Mouse (Mus musculus): ENCODE measurements at regions not wholly inside any gene's neighbourhood (a gene's known extent, or its start where the extent isn't known, plus 50 kb on each side); places are given as distances from the start of the nearest gene placed in this dataset.
A peak's percentile ranks its signal among the peaks of the same experiment; 100 is the strongest.

DNA sequence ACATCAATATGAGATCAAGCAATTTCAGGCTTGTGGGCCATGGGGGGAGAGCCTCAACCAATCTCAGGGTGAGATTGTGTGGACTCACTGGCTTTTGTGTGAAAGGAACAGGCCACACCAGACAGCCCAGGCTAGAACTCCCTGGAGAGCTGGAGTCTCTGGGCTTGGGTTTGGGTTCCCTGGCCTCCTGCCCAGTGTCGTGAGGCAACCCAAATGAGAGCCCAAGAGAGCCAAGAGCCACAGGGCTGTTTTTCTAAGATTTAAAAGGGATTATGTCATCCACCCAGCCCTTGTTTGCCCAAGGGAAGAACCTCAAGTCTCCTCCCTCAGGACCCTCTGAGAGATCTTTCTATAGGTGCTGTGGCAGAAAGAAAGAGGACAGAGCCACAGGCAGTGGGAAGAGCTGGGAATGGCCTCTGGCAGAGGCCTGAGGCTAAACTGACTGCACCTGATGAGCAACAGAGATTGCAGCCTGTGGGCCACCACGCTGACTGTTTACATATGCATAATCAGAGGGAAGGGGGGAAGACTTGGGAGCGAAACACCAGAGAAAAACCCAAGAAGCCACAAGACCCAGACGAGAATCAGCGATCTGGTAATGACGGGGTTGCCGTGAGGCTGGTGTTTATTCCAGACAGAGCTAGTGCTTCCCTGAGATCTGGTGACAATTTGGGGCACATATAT lies 92.1 kb downstream of the Bcl2l11 start:
- peak; percentile 38 for DNase-seq (ENCODE audit: low read depth, low spot score)

DNA sequence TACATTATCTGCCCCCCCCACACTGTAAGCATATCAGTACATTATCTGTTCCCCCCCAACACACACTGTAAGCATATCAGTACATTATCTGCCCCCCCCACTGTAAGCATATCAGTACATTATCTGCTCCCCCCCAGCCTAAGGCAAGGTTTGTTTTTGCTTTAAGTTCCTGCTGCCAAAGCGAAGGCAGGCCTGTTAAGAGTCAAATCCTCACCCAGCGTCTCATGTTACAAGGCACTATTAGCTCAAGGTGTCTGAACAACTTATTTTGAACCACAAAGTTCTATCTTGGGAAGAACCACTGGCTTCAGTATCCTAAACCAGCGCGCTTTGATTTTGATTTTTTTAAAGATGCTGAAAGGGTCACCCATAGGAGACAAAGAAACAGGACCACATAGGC lies 93.1 kb downstream of the Bcl2l11 start:
- no peak for DNase-seq (ENCODE audit: low read depth, low spot score)

DNA sequence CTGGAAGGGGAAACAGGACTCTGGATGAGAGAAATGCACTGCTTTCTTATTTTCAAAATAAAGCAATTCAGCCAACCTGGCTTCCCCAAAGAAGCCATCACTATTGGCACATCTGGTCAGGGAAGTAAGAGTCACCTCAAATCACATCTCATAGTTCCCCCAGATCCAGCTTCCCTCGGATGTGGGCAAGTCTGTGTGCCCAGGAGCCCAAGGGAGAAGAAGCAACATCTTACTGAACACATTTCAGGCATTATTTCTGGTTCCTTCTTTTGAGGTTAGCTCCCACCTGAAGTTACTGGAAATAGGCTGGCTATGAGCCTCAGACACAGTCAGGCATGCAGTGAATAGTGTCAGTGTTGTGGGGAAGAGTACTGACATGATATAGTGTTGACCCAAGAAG lies 95.2 kb downstream of the Bcl2l11 start:
- DNase-seq (ENCODE audit: low read depth, low spot score) = no peak

DNA sequence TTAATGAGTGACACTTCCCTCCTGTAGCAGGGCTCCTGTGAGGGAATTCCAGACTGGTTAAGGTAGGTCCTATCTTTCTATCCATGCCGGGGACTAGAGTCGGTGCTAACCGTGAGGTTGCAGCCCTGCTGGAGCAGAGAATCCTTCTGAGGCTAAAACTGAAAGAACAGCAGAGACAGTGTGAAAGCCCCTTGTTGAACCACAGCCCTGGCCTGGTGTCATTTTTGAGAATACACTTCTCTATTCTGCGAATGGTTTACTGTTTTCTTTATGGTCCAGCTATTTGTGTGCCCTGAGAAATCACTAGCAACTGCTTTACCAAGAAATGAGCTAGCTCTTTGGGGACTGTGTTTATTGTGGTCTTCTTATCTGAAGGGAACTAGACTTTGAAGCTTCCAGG lies 95.8 kb downstream of the Bcl2l11 start:
- no peak for DNase-seq (ENCODE audit: low read depth, low spot score)

DNA sequence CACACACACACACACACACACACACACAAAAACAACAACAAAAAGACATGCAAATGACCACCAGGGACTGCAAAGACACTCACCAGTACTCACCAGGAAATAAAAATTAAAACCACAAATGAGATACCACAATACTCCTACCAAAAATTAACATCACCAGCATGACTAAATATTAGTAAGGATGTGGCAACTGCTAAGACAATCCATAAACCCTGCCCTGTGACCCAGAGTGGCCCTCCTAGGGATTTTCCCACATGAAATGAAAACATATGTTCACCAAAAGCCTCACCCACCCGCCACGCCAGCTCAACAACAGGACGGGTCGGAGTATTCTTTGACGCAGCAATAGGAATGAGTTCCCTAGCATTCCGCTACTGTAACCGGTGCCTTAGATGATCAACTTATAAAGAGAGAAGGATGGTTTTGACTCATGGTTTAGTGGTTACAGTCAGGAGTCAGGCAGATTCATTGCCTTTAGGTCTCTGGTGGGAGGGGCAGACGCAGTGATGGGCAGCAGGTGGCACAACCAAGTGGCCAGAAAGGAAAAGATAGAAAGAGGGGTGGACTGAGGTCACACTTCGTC lies 100.7 kb downstream of the Bcl2l11 start:
- no peak for DNase-seq (ENCODE audit: low read depth, low spot score)

DNA sequence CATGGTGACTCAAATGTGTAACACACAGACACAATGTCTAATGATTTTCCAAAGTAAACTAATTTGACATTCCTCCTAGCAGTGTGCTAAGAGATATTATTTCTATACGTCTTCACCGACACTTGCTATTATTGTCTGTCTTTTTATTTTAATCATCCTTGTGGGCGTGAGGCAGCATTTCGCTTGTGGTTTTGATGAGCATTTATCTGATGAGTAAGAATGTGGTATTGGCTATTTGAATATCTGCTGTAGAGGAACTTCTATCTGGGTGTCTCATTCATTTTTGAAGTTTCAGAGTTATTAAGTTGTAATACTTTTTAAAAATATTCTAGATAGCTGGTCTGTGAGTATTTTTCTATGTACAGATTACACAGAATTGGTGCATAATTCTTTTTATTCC lies 103.9 kb downstream of the Bcl2l11 start:
- DNase-seq (ENCODE audit: low read depth, low spot score) = no peak

DNA sequence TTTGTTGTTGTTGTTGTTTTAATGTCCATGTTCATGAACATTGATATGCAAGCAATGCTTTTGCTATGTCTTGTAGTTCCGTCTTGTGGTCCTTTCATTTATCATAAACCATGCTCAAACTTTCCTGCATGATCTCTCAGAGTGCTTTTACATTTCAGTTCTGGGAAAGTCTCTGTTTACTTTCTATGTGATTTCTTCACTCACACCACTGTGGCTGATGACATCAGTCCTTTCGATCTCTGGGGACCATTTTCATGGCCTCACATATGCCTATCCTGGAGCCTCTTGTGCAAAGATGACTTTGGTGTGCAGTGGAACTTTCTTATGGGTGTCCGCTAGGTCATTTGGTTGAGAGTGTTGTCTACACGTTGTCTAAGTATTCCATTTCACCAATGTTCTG lies 105.1 kb downstream of the Bcl2l11 start:
- no peak for DNase-seq (ENCODE audit: low read depth, low spot score)

DNA sequence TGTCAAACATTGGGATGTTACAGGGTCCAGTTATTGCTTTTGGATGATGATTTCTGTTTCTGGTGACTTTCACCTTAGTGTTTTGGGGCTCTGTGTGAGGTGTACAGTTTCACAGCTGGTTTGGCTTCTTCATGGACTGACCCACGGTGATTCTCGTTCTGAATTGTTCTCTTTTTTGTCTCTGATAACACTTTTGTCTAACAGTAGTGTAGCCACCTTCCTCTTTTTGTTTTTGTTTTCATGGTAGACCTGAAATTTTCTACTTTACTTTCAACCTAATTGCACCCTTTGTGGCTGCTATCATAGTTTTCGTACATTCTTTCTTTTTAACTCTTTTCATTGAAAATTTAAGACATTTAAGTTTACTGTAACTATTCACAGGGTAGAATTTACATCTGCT lies 105.5 kb downstream of the Bcl2l11 start:
- DNase-seq (ENCODE audit: low read depth, low spot score) = no peak

DNA sequence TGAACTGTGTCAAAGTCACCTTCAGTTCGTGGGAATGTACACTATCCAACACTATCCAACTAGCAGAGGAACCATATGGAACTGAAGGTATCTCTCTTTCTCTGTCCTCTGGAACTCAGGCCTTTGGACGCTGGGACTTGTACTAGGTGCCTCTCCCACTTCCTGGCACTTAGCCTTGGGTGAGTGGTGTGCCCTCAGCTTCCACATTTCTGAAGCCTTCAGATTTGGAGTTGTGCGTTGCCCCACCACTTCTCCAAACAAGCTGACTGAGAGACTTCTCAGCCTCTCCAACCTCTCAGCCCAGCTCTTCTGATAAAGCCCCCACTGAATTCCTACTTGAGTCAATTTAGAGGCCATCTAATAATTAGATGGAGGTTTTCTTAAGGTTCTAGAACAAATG lies 106.2 kb downstream of the Bcl2l11 start:
- DNase-seq (ENCODE audit: low read depth, low spot score) = no peak

DNA sequence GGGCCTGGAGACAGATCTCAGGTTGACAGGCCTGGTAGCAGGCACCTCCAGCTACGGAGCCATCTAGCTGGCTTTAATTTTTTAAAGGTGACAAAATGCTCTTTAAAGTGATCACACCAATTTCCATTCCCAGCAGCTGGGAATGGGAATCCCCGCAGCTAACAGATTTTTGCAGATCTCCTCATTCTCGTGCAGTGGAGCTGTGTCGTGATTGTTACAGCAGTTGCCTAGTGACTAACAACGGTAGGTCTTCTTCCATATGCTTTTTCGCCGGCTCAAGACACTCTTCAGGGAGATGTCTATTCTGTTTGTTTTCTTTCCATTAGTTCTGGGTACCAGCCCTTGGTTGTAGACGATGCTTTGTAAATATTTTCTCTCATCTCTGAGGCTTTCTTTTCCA lies 109.3 kb downstream of the Bcl2l11 start:
- DNase-seq (ENCODE audit: low read depth, low spot score) = no peak

DNA sequence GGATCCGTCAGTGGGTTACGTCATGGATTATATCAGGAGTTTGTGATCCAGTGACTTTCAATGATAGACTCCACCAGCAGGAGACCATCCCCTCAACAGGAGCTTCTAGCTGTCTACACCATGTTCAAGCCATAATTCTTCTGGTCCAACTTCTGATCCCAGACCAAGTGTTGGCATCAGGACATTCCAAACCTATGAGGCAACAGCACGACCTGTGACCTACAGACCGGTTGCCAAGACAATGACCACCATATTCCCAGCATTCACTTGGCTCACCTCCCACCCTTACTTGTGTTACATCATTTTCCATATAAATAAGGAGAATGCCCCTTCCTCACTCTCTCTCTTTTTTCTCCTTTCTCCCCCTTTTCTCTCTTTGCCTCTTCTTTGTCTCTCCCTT lies 113.6 kb downstream of the Bcl2l11 start:
- DNase-seq (ENCODE audit: low read depth, low spot score) = no peak

DNA sequence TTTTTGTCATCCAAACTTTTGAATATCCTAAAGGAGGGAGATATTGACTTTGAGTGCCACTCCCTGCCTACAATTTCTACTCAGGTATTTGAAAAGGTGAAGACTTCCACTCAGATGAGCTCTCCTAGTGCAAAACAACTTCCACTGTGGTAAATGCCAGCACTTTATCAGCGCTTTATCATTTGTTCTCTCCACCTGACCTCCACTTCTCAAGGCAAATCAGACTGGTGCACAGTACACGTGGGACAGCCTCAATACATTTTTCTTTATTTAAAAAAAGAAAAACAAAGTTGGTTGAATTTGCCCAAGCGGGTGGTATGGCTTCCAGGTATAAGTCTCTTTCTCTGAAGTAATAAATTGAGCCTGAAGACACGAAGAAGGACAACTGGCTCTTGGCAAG lies 114.2 kb downstream of the Bcl2l11 start:
- DNase-seq (ENCODE audit: low read depth, low spot score) = no peak

DNA sequence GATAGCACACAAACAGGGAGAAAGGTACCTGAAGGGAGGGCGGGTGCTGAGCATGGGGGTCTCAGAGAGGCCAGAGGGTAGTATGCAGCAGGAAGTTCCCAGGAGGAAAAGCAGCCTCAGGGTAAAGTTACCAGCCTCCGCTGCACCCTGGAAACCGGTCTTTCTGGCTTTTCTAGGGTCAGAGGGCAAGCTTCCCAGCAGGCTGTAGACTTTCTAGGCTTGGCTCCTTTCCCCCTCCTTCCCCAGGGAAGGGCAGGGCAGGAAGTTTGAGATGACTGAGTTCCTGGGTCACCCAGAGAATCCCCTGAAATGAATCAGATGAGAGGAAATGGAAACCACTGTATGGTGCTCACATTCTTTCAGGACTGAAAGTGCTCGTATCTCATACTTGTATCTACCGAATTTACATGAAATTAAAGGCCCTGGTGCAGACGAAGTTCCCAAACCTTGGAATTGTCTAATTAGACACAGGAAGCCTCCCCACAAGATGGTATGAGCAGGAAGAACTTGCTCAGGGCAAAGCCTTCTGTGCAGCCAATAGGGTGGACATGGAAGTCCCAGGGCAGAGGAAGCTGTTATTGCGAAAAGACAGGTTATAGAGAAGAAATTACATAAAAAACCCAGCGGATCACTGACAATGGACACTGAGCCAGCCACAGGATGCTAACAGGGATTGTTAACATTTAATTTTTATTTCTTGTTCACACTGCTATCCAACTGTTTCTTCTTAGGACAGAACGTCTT lies 114.9 kb downstream of the Bcl2l11 start:
- DNase-seq (ENCODE audit: low read depth, low spot score) = no peak

DNA sequence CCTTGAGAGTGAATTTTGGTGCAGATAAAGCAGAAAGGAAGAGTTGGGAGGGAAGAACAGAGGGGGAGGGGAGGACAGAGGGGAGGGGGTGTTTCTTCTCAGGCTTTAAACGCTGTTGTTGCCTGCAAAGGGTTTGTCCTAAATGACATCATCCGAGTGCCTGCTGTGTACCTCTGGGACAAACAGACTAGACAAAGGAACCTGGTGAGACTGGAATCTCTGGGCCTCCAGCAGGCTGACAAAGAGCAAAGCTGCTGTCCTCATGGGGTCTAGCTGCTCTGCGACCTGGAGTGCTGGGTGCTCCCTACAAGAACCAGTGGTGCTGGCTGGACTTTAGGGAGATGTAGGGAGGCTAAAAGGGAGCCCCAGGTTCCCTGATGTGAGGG lies 115.4 kb downstream of the Bcl2l11 start:
- no peak for DNase-seq (ENCODE audit: low read depth, low spot score)

DNA sequence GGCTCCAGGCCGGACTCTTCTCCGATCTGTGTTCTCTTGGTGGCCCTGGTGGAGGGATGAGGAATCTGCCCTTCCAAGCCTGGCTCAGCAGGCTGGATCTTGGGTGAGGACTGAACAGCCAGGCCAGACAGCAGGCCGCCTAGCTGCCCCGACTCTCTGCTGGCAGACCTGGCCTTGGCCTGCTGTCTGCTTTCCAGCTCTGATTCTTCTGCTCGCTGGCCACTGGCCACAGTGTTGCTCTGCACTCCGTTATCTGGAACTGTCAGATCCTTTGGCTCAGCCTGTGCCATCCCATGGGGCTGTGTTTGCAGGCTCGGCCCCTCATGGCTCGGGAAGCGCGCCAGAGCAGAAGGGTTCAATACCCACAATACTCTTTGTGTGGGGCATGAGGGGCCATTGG lies 119.7 kb downstream of the Bcl2l11 start:
- DNase-seq (ENCODE audit: low read depth, low spot score) = peak; percentile 59

DNA sequence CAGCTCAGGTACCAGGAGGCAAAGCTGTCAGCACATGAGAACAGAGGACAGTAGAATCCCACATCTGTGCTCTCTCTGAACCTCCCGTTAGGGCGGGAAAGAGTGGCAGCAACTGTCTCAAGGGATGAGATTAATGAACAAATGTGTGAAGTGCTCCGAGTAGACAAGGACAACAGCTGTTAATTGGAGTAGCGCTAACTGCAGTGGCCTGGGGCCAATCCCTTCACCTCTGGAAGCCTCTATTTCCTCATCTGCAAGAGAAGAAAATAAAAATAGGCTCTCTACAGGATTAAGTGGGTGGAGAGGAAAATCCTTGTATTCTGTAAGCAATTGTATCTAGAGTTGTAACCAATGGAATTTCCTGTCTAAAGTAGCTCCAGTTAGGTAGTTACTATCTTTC lies 122.1 kb downstream of the Bcl2l11 start:
- no peak for DNase-seq (ENCODE audit: low read depth, low spot score)

DNA sequence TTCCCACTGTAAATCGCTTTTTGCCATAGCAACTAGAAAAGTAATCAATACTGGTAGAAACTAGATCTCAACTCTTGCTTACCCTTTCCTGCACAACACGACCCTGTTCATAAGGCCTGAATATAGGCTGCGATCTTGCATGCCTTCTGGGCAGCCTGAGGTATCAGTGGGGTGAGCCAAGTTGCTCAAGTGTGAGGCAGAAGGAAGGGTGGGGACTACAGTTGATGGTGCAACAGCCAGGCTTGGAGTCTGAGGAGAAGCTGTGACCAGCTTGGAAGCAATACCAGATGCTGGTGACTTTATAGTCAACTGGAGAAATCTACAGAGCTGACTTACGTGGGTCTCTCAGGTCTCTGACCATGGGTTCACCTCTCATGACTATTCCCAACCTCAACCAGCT lies 123.3 kb downstream of the Bcl2l11 start:
- DNase-seq (ENCODE audit: low read depth, low spot score) = no peak

DNA sequence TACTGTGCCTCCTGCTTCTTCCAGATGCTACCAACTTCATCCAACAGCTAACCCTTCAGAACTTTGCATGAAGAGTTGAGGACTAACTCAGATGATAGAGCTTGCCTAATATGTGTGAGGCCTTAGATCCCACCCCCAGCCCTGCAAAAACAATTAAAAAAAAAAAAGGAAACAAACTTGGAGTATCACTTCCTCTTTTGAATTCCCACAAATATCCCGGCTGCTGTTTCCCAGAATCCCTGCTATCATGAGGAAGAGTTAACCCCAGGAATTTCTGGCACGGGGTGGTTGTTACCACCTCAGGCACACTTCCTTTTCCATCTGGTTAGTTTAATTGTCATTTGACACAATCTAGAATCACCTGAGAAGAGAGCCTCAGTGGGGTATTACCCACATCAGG lies 123.8 kb downstream of the Bcl2l11 start:
- no peak for DNase-seq (ENCODE audit: low read depth, low spot score)

DNA sequence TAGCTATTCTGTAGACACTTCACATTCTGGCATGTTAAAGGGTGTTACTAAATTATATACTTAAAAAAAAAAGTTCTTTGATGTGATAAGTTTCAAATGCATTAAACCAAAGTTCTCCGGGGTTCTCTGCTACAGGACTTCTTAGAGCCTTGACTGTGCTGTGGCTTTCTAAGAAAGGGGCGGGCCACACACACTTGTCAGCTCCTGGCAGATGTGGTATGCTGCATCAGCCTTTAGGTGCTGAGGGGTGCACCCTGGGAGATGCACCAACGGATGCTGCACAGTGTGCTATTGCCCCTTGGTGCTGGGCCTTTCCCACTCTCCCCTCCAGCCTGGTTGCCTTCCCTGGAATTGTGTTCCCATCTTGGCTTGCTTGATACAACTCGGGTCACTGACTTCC lies 125.0 kb downstream of the Bcl2l11 start:
- no peak for DNase-seq (ENCODE audit: low read depth, low spot score)

DNA sequence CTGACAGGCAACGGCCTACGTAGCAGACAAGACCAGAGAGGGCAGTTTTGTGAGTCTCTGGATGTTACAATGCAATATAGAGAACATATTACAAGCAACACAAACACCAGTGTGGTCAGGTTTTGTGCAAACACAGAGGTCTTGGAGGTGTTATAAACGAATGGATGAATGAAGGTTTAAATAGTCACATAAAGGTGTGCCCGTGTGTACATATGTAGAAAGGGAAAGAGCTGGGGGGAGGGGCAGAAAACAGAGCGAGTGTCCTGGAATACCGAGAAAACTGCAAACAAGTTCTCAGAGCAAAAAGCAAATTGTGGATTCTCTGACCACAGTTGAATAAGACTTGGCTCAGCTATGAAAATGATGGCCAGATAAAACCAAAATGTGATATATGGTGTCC lies 130.8 kb downstream of the Bcl2l11 start:
- DNase-seq (ENCODE audit: low read depth, low spot score) = no peak

DNA sequence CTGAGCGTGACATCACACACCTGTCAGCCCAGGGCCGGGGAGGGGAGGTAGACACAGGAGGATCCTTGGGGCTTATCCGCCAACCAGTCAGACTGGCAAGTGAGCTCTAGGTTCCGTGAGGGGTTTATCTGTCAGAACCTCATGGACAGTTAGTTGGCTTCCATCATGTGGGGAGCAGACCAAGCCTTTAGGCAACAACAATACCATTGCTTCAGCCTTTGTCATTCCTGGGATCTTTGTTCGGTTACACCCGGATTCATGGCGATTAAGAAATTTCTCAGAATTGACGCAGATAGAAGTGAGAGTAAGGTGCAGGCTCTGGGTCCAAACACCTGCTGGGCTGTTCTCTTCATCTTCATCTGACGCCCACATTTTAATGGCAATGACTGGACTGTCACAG lies 131.4 kb downstream of the Bcl2l11 start:
- no peak for DNase-seq (ENCODE audit: low read depth, low spot score)

DNA sequence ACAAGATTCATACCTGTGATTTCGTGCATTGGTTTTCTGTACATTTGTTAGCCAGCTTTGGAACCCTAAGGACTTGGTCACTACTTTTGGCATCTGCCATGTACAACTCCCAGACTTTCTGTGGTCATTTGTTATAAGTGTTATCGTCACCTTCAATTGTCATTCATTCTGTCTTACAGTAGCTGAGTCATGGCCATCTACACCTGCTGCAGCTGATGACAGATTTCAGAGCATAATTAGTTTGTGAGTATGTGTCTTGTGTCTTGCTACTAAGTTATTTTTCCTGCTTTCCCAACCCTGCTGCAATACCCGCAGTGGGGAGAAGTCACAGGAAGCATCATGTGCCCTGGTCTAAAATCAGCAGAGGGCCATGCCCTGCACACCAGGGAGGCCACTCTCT lies 138.0 kb downstream of the Bcl2l11 start:
- no peak for DNase-seq (ENCODE audit: low read depth, low spot score)

Measured in skeletal muscle tissue, adult 2 months (tissue).